Mouse (Mus musculus) embryonic facial prominence, embryonic 15.5 days (tissue): ENCODE data around the gene Lrrk2. TPM values are rescaled to one million over a fixed set of nuclear protein-coding genes. Genes with fewer than 3 reads are reported as not detected.

Experiments used
- ATAC-seq: fragments of 200-750 bp; cut with Nextera tagmentation; 2 replicates; pipeline ENCODE4 v1.8.0; 2017; ENCODE audit warnings: low read depth, moderate TSS enrichment; ENCODE audit not compliant: insufficient number of reproducible peaks, low FRiP score, low TSS enrichment
- H3K27ac ChIP-seq: fragments of 300-500 bp; sonication (generic); replicated peaks from 2 replicates; pipeline ENCODE4 v1.5.1; 2015; ENCODE audit warnings: mild to moderate bottlenecking, inconsistent platforms
- H3K27me3 ChIP-seq: fragments of 300-500 bp; sonication (generic); 2 replicates; pipeline ENCODE4 v1.6.1; 2015; ENCODE audit warnings: inconsistent platforms
- H3K36me3 ChIP-seq: fragments of 300-500 bp; sonication (generic); 2 replicates; pipeline ENCODE4 v1.6.1; 2015; ENCODE audit warnings: mild to moderate bottlenecking, inconsistent platforms
- H3K4me1 ChIP-seq: fragments of 300-500 bp; sonication (generic); 2 replicates; pipeline ENCODE4 v1.6.1; 2015; ENCODE audit warnings: inconsistent platforms
- H3K4me2 ChIP-seq: fragments of 300-500 bp; sonication (generic); replicated peaks from 2 replicates; pipeline ENCODE4 v1.6.1; 2015; ENCODE audit warnings: mild to moderate bottlenecking, inconsistent platforms
- H3K4me3 ChIP-seq: fragments of 300-500 bp; sonication (generic); replicated peaks from 2 replicates; pipeline ENCODE4 v1.5.1; 2015; ENCODE audit warnings: mild to moderate bottlenecking, inconsistent platforms
- H3K9ac ChIP-seq: fragments of 300-500 bp; sonication (generic); 2 replicates; pipeline ENCODE4 v1.6.1; 2015; ENCODE audit warnings: inconsistent platforms
- H3K9me3 ChIP-seq: fragments of 300-500 bp; sonication (generic); replicated peaks from 2 replicates; pipeline ENCODE4 v1.6.1; 2016; ENCODE audit warnings: inconsistent platforms
- WGBS: fragments of 180-500 bp; shearing (Covaris S2); methylation state at CpG from one replicate; pipeline ENCODE4 v1.1.7; 2015; 5-methylcytosine and 5-hydroxymethylcytosine counted together
- polyA plus RNA-seq: library from polyadenylated mRNA; unstranded; fragments of >200 nt; fragmentation: Nextera tagmentation; extraction: Ambion mirVana; gene quantifications from 2 replicates; pipeline ENCODE4 v1.2.1, GENCODE M21; 2015

Gene Lrrk2
- polyA plus RNA-seq, result 5.7 and 6.2 TPM in 2 replicates

DNA sequence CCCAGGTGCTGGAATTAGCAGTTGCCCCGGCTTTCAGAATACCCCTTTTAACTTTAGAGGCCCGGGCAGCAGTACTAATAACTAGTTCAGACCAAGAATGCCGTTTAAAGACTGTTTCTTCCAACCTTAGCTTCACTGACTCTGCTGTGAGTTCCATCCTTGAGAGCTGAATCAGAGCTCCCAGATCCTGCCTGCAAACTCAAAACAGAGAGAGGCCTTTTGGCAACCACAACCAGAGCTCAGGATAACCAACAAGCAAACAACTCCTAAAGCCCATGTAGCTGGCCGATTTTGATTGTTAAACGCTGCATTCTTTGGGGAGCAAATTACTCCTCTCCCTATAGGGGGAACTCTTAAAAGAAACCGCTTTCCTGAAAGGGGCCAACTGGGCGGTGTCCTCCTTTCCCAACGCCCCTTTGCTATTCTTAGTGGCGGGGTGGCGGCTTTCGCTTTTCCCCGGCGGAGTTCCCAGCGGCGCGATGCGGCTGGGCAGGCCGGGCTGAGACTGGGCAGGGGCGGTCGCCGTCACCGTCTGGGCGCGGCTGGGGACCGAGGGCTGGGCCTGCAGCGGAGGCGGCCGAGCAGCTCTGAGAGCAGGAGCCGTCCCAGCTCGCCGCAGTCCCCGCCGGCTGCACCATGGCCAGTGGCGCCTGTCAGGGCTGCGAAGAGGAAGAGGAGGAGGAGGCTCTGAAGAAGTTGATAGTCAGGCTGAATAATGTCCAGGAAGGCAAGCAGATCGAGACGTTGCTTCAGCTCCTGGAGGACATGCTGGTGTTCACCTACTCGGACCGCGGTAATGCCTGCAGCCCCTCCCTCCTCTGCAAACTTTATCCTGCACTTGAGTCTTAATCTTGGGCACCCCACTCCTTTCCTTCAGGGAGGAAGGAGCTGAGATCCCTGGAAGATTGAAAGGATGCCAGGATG lies at the start of gene Lrrk2:
TSS of gene Lrrk2 (plus strand) at position 531 of the 924 bp plus-strand sequence.
- peak within 1 kb of the TSS; percentile 49 for H3K9ac ChIP-seq
- 0 out of 2 replicates have a peak, but pooled peaks cover 2% of the 10 kb centered on the region for H3K4me1 ChIP-seq
- peak; percentile 95 for ATAC-seq
- 2% methylated on average over 40 of the region's 40 CpGs for WGBS
- H3K4me3 ChIP-seq, result peak within 1 kb of the TSS; percentile 61
- H3K27ac ChIP-seq, result peak within 1 kb of the TSS; percentile 82
- no peaks in the 10 kb centered on the region for H3K9me3 ChIP-seq
- H3K4me2 ChIP-seq, result peak within 1 kb of the TSS; percentile 51
- H3K27me3 ChIP-seq, result no peaks in the 10 kb centered on the region
- no peaks in the 10 kb centered on the region for H3K36me3 ChIP-seq

DNA sequence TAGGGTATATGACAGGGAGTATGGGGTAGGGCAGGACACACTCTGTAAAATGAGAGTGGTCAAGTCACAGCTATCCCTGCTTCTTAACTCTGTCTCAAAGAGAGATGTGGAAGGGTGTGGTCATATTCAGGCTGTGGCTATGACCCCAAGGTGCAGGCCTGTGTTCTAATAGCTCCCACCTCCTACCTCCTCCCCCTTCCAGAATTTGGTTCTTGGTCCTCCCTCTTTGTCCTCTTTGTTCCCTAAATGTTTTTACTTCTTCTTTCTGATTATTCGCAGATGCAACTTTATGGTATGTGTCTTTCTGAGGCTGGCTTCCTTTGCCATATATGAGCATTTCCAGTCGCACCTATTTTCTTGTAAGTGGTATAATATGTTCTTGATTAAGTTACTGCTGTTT lies 48.5 kb upstream of the Lrrk2 start:
- no peak overlapping the region for H3K4me3 ChIP-seq
- H3K9me3 ChIP-seq, result no peaks in the 10 kb centered on the region
- H3K27me3 ChIP-seq, result no peaks in the 10 kb centered on the region
- no peak overlapping the region for H3K27ac ChIP-seq
- ATAC-seq, result no peak
- WGBS, result 75% methylated on average over 2 of the region's 2 CpGs
- no peaks in the 10 kb centered on the region for H3K4me1 ChIP-seq
- no peaks in the 10 kb centered on the region for H3K36me3 ChIP-seq
- H3K4me2 ChIP-seq, result no peak overlapping the region
- no peak overlapping the region for H3K9ac ChIP-seq

DNA sequence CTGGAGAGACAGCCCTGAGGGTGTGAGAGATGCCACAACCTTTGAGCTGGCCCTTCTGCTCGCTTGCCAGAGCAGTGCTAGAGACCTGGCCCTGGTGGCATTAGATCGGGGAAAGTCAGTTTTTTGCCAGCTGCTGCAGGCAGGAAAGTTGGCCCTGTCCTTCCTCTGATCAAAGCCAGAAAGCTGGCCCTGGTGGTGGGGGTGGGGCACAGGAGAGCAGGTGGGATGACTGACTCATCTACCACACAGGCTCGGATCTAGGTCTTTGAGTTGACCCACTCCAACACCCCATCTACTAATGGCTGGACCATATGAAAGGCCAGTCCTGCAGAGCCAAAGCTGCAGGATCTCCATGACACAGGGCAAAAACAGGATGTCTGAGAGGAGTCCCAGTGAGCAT lies 43.8 kb upstream of the Lrrk2 start:
- 46% methylated on average over 3 of the region's 3 CpGs for WGBS
- Histone ChIP-seq H3K4me2 (no peak overlapping the region), H3K9me3 (no peaks in the 10 kb centered on the region), H3K27me3 (no peaks in the 10 kb centered on the region), H3K9ac (no peak overlapping the region), H3K27ac (no peak overlapping the region), H3K4me3 (no peak overlapping the region), H3K4me1 (no peaks in the 10 kb centered on the region), H3K36me3 (no peaks in the 10 kb centered on the region)
- no peak for ATAC-seq

DNA sequence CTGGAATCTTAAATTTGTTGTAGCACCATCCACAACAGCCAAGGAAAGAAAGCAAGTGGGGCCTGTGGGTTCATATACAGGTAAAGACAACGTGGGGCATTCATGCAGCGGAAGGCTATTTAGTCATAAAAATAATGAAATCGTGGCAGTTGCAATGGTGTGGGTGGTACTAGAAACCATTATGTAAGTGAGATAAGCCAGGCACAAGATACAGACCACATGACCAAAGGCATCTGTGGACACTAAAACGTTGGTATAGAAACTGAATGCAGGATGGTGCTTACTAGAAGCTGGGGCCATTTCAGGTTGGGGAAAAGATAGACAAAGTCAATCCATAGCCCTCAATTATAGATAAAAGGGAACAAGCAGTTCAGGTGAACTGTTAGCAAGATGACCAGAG lies 40.5 kb upstream of the Lrrk2 start:
- Histone ChIP-seq H3K36me3 (no peaks in the 10 kb centered on the region), H3K9ac (no peak overlapping the region), H3K4me3 (no peak overlapping the region), H3K4me1 (no peaks in the 10 kb centered on the region), H3K9me3 (no peaks in the 10 kb centered on the region), H3K27ac (no peak overlapping the region), H3K4me2 (no peak overlapping the region), H3K27me3 (no peaks in the 10 kb centered on the region)
- WGBS, result 82% methylated on average over 4 of the region's 4 CpGs
- ATAC-seq, result no peak

DNA sequence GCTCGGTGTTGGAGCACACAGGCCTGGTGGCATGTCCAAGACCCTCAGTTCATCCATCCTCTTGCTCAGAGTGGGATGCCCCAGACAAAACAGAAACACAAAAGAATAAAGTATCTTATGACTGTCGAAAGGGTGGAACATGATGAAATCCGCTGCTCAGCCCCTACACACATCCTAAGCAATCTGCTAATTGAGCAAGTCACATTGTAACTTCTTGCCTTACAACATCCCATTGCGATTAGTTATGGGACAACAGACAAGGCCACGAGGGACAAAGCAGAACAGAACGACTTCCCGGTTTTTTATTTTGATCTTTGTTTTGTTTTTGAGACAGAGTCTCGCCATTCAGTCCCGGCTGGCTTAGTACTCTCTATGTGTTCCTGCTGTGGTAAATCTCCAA lies 39.9 kb upstream of the Lrrk2 start:
- H3K4me3 ChIP-seq, result no peak overlapping the region
- H3K9me3 ChIP-seq, result no peaks in the 10 kb centered on the region
- H3K4me1 ChIP-seq, result no peaks in the 10 kb centered on the region
- H3K9ac ChIP-seq, result no peak overlapping the region
- no peak overlapping the region for H3K27ac ChIP-seq
- H3K36me3 ChIP-seq, result no peaks in the 10 kb centered on the region
- 60% methylated on average over 9 of the region's 9 CpGs for WGBS
- H3K27me3 ChIP-seq, result no peaks in the 10 kb centered on the region
- ATAC-seq, result no peak
- H3K4me2 ChIP-seq, result no peak overlapping the region

DNA sequence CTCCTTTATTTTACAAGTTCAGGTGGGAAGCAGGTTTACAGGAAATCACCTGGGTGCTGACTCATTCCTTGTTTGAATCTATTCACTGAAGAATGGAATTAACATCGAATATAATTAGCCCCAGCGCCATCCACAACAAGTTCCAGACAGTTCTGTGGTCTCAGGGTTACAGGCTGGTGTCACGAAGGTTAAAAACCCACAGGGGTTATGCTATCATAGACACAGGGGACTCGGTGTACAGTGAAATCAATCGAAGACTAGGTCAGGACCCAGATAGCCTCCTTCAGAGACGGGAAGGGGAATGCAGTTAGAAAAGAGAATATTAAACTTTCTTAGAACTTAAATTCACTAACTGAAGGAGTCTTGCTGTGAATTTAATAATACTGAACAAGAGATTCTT lies 39.2 kb upstream of the Lrrk2 start:
- no peak for ATAC-seq
- H3K27me3 ChIP-seq, result no peaks in the 10 kb centered on the region
- WGBS, result 47% methylated on average over 6 of the region's 6 CpGs
- H3K27ac ChIP-seq, result no peak overlapping the region
- H3K4me1 ChIP-seq, result no peaks in the 10 kb centered on the region
- no peak overlapping the region for H3K4me2 ChIP-seq
- no peaks in the 10 kb centered on the region for H3K36me3 ChIP-seq
- no peaks in the 10 kb centered on the region for H3K9me3 ChIP-seq
- H3K9ac ChIP-seq, result no peak overlapping the region
- H3K4me3 ChIP-seq, result no peak overlapping the region

DNA sequence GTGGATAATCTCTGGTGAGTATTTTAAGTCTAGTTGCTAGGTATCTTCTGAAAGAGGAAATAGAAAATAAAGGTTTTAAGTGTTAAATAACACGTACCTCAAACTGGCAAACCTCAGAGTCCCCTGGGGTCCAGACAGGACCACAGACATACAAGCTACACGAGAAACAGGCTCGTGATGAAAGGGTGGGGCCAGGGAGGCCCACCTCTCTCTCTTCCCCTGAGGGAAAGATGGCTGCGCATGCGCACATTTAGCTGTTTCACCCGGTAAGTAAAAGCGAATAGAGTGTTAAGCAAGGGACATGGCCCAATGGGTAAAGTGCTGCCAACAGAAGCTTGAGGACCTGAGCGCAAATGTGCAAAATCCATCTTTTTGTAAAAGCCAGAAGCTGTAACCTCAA lies 38.7 kb upstream of the Lrrk2 start:
- Histone ChIP-seq H3K9ac (no peak overlapping the region), H3K4me2 (no peak overlapping the region), H3K4me3 (no peak overlapping the region), H3K27me3 (no peaks in the 10 kb centered on the region), H3K27ac (no peak overlapping the region), H3K4me1 (no peaks in the 10 kb centered on the region), H3K36me3 (no peaks in the 10 kb centered on the region), H3K9me3 (no peaks in the 10 kb centered on the region)
- 51% methylated on average over 8 of the region's 8 CpGs for WGBS
- ATAC-seq, result no peak

DNA sequence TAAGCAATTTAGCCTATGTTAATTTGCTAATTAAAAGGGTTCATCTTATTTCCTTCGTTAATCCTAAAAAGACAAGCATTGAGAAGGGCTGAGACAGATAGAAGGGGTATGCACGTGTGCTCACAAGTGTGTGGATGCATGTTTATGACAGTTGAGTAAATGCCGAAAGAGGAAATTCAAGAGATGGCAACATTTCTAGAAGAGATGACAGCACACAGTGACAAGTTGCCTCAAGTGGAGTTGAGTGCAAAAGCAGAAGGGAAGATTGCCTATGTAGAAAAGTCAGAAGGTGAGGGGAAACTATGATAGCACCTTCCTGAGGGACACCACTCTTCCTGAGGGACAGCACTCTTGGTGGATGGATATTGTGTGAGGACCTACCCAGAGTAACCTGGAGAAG lies 31.3 kb upstream of the Lrrk2 start:
- Histone ChIP-seq H3K9ac (no peak overlapping the region), H3K4me3 (no peak overlapping the region), H3K4me1 (no peaks in the 10 kb centered on the region), H3K27me3 (no peaks in the 10 kb centered on the region), H3K9me3 (no peaks in the 10 kb centered on the region; the same call in 1 of the 2 replicates), H3K4me2 (no peak overlapping the region), H3K36me3 (no peaks in the 10 kb centered on the region), H3K27ac (no peak overlapping the region)
- 74% methylated on average over 3 of the region's 3 CpGs for WGBS
- no peak for ATAC-seq

DNA sequence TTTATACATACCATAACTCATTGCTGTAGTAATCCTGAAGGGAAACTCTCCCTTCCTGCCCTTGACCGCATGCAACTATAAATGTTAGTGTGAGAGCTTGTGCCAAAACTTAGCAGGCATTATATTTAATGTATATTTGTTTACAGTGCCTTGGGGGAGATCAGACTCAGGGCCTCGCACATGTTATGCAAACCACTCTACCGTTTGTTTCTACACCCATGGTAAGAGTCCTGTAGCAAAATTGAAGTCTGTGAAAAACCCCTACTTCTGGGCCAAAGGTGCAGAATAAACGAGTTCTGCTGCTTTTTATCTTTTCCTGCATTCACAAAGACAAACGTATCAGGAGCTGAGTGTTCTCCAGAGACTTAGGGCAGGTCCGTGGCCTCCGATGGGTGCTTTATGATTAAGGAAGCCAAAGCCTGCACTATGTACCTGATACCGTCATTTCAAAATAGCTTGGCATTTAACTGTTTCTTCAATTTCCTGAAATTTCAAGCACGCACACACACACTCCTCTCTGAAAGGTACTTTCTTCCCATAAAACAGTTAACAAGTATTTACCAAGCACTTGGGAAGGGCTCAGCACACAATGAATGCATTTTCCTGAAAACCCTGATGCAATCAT lies 30.2 kb upstream of the Lrrk2 start:
- Histone ChIP-seq H3K4me1 (no peaks in the 10 kb centered on the region), H3K27ac (no peak overlapping the region), H3K9ac (no peak overlapping the region), H3K9me3 (no peaks in the 10 kb centered on the region; the same call in 1 of the 2 replicates), H3K4me2 (no peak overlapping the region), H3K4me3 (no peak overlapping the region), H3K36me3 (no peaks in the 10 kb centered on the region), H3K27me3 (no peaks in the 10 kb centered on the region)
- WGBS, result 59% methylated on average over 9 of the region's 9 CpGs
- ATAC-seq, result no peak

DNA sequence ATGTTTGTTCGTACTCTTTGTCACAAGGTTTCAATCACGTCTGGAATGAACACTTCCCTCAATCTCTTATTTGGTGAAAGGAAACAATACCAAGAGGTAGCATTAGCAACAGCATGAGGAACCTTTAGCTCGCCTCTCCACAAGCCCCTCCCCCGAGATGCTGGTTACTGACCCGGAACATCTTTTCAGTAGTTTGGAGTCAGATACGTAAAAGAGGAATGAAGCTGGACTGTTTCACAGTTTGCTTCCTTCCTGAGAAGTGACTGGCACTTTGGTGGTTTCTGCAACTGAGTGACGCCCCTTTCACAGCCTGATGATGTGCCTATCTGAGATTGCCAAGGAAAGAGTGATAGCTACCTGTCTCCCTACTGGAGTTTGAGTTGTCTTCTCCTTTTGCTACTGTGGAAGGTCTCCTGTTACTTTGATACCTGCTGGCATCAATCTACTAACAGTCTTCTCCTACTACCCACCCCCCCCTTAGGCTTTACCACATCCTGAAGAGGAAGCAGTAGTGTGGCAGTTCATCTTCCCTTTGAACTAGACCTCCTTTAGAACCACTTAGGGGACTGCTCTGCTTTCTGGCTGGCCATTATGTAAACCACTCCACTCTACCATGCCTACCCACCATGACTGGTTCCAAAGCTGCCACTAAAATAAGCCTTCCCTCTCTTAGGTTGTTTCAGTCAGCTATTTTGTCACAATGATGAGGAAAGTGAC lies 29.2 kb upstream of the Lrrk2 start:
- Histone ChIP-seq H3K9me3 (no peaks in the 10 kb centered on the region; the same call in 1 of the 2 replicates), H3K4me1 (no peaks in the 10 kb centered on the region), H3K36me3 (no peaks in the 10 kb centered on the region), H3K4me3 (no peak overlapping the region), H3K9ac (no peak overlapping the region), H3K27me3 (no peaks in the 10 kb centered on the region), H3K4me2 (no peak overlapping the region), H3K27ac (no peak overlapping the region)
- ATAC-seq, result no peak
- 71% methylated on average over 7 of the region's 7 CpGs for WGBS

DNA sequence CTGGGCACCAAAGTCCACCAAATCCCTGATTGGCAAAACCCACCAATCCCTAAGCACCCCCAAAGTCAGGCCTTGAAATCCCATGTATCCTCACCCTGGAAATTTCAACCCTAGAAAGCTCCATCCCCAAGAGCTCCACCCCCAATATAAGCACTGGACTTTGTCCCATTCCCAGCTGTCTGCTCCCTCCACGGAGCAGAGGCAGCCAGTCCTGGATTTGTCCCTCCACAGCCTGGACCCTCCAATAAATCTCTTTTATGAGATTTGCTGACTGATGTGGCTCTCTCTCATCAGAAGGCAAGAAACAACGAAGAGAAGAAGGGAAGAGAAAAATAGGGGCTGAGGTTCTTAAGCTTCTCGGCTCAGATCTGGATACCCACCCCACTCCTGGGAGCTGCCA lies 22.7 kb upstream of the Lrrk2 start:
- H3K4me1 ChIP-seq, result no peaks in the 10 kb centered on the region
- no peaks in the 10 kb centered on the region for H3K9me3 ChIP-seq
- WGBS, result 73% methylated on average over 3 of the region's 3 CpGs
- H3K27ac ChIP-seq, result no peak overlapping the region
- no peak overlapping the region for H3K9ac ChIP-seq
- no peaks in the 10 kb centered on the region for H3K36me3 ChIP-seq
- no peaks in the 10 kb centered on the region for H3K27me3 ChIP-seq
- no peak overlapping the region for H3K4me3 ChIP-seq
- no peak overlapping the region for H3K4me2 ChIP-seq
- ATAC-seq, result no peak
